Mouse (Mus musculus): ENCODE data around the gene Eef1b2.

GRCm38 (mm10) chr1:63182212-63182611 lies 5.6 kb downstream of the Eef1b2 start:
- TF ChIP-seq CTCF (IDR thresholded peaks at IDR 0.05; ENCODE audit: low read depth), result no peak
- no peak for TF ChIP-seq EP300 (IDR thresholded peaks at IDR 0.05; ENCODE audit: low read depth)
